Mouse (Mus musculus) layer of hippocampus, adult 8-10 months (tissue): ENCODE data around the gene Zfp697. TPM values are rescaled to one million over a fixed set of nuclear protein-coding genes. Genes with fewer than 3 reads are reported as not detected.
"Not testable (repeated sequence)": the region's sequence is repeated elsewhere in the genome, so short reads cannot be mapped to it uniquely, and the experiment has no call there.

Experiments
- DNase-seq, 2 experiments: peaks; one replicate each; pipeline ENCODE4 v3.0.0; 2022; ENCODE audit warnings: low spot score in 2 of 2
- total RNA-seq, 4 experiments: library from RNA; stranded (reverse); gene quantifications; 2 replicates each; pipeline ENCODE4 v1.2.4; 2022

Gene Zfp697
- total RNA-seq, 4 experiments from 2014 or later, result 27.1 to 32.6 (median 27.9) TPM

- DNase-seq, result no peak
Measured at GRCm38 (mm10) chr3:98418991-98419785, 36.9 kb downstream of the Zfp697 start.

- no peak for DNase-seq
Measured at GRCm38 (mm10) chr3:98419786-98420070, 37.5 kb downstream of the Zfp697 start.

- no peak for DNase-seq
Measured at GRCm38 (mm10) chr3:98422926-98423325, 40.7 kb downstream of the Zfp697 start.

- DNase-seq, result no peak
Measured at GRCm38 (mm10) chr3:98426749-98427148, 44.5 kb downstream of the Zfp697 start.

DNA sequence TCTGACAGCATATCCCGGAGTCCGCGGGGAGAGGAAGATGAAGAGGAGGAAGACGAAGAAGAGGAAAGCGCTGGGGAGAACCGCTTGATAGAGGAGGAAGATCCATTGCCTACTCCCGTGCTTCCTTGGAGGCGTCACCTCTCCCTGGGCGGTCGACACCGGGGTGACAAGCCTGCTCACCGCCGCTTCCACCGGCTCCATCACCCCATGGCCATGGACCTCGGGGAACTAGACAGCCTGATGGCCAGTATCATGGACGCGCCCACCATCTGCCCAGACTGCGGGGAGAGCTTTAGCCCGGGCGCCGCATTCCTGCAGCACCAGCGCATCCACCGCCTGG lies 45.0 kb downstream of the Zfp697 start:
- DNase-seq, result no peak

- DNase-seq, result peak; percentile 64 to 77
Measured at GRCm38 (mm10) chr3:98427600-98428448, 45.6 kb downstream of the Zfp697 start.

DNA sequence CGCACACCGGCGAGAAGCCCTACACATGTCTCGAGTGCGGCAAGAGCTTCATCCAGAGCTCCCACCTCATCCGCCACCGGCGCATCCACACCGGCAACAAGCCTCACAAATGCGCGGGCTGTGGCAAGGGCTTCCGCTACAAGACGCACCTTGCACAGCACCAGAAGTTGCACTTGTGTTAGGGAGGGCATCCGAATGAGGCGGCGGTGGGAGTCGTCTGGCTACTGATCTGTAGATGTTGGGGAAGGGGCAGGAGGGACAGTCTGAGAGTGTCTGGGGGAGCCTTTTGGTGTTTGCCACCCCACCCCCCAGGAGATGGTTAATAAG lies 46.2 kb downstream of the Zfp697 start:
- no peak for DNase-seq

- DNase-seq, result no peak
Measured at GRCm38 (mm10) chr3:98428928-98429525, 46.8 kb downstream of the Zfp697 start.

GRCm38 (mm10) chr3:98434088-98434816 lies 52.0 kb downstream of the Zfp697 start:
- DNase-seq, result no peak

GRCm38 (mm10) chr3:98435030-98435429 lies 52.8 kb downstream of the Zfp697 start:
- no peak for DNase-seq

DNA sequence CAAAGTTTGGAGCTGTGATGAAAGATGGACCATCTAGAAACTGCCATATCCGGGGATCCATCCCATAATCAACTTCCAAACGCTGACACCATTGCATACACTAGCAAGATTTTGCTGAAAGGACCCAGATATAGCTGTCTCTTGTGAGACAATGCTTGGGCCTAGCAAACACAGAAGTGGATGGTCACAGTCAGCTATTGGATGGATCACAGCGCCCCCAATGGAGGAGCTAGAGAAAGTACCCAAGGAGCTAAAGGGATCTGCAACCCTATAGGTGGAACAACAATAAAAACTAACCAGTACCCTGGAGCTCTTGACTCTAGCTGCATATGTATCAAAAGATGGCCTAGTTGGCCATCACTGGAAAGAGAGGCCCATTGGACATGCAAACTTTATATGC lies 60.0 kb downstream of the Zfp697 start:
- not testable (repeated sequence) for DNase-seq

GRCm38 (mm10) chr3:98443149-98443779 lies 61.0 kb downstream of the Zfp697 start:
- not testable (repeated sequence) for DNase-seq

- DNase-seq, result not testable (repeated sequence)
Measured at GRCm38 (mm10) chr3:98443924-98444323, 61.7 kb downstream of the Zfp697 start.

GRCm38 (mm10) chr3:98453786-98454185 lies 71.5 kb downstream of the Zfp697 start:
- not testable (repeated sequence) for DNase-seq

- DNase-seq, result not testable (repeated sequence)
Measured at GRCm38 (mm10) chr3:98457026-98457425, 74.8 kb downstream of the Zfp697 start, which contains the start of gene Gm4450. Gene Gm4450 (minus strand): TSS chr3:98457126.

DNA sequence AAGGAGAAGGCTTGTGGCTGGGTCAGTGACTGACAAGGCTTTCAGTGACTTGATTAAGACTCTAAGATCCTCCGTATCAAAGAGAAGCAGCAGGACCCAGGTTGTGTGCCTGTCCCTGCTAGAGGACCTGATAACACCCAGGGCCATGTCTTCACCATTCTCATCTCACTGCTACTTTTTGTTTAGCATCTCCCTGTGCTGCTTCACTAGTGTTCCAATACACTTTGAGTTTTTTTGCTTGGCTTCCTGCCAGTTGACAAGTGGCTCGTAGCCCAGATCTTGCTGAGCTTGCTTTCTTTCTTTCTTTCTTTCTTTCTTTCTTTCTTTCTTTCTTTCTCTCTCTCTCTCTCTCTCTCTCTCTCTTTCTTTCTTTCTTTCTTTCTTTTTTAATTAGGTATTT lies 87.1 kb downstream of the Zfp697 start:
- not testable (repeated sequence) for DNase-seq

DNA sequence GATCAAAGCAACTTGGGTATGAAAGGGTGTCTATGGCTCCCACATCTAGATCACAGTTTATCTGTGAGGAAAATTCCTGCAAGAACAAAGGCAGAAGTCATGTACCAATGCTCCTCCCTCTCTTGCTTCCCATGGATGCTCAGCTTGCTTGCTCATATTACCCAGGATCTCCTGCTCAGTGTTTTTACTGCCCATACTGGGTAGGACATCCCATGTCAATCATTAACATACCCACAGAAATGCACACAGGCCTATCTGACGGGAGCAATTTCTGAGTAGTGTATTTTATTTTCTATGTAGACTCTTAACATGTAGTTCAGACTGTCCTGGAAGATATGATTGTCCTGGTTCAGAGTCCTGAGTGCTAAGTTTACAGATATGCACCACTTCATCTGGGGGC lies 88.8 kb downstream of the Zfp697 start:
- not testable (repeated sequence) for DNase-seq

GRCm38 (mm10) chr3:98471499-98471898 lies 89.2 kb downstream of the Zfp697 start:
- DNase-seq, result not testable (repeated sequence)

GRCm38 (mm10) chr3:98494184-98494583 lies 111.9 kb downstream of the Zfp697 start:
- not testable (repeated sequence) for DNase-seq

DNA sequence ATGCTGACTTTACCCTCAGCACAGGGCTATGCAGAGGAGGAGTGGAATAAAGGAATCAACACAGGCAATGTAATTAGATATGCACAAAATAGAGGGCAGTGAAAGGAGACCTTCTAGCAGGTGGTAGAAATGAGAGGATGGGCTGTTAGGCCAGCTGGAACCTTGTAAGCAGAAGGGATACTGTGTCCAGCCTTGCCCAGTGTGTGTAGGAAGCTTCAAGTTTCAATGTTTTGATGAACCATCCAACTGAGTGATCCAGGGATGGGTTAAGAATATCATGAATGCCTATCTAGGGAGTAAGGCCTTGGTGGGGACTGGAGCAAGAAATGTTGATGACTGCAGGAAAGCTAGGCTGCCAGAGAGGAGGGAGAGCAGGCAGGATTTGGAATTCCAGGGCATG lies 112.8 kb downstream of the Zfp697 start:
- DNase-seq, result not testable (repeated sequence)

GRCm38 (mm10) chr3:98496762-98497161 lies 114.5 kb downstream of the Zfp697 start:
- not testable (repeated sequence) for DNase-seq
